Mouse (Mus musculus): ENCODE data around the gene Col15a1.

GRCm38 (mm10) chr4:47349759-47350158, 141.8 kb downstream of the Col15a1 start:
- TF ChIP-seq EP300 (IDR thresholded peaks at IDR 0.05; ENCODE audit: low read depth) (no peak), CTCF (IDR thresholded peaks at IDR 0.05; ENCODE audit: low read depth) (no peak)

Data from liver, embryonic 14.5 days (tissue).